Mouse (Mus musculus): Measurements from ENCODE around the gene Plekha5.

- TF ChIP-seq CTCF (IDR thresholded peaks at IDR 0.05; ENCODE audit: low read depth, low read length) (no peak), POLR2A (IDR thresholded peaks at IDR 0.05; ENCODE audit: extremely low read depth, insufficient read depth, low read length) (no peak)
These were observed 26.8 kb downstream of the Plekha5 start for GRCm38 (mm10) chr6:140450693-140451092.

Data from liver, adult 2 months (tissue).